Mouse (Mus musculus): Measurements from ENCODE around the gene Iltifb.
"Not testable (repeated sequence)": the region's sequence is repeated elsewhere in the genome, so short reads cannot be mapped to it uniquely, and the experiment has no call there.

The Iltifb gene

GRCm38 (mm10) chr10:118294938-118295337 lies at the start of gene Iltifb:
TSS of gene Iltifb (minus strand) at chr10:118295038.
- no peak for DNase-seq

DNA sequence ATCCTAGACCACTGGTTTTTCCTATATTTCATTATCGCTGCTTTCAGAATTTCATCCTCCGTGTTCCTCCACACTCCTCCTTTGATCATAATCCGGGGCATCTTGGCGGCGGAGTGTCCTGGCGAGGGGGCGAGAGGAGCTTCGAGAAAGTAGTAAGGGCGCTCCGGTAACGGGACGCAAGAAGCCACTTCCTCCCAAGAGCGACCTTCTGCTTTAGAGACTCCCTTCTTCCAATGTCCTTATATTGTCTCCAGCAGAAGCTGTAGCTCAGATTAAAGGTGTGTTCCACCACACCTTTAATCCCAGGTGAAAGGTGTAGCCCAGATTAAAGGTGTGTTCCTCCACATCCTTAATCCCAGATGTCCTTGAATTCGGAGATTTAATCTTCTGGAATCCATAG lies 48.3 kb upstream of the Iltifb start, which contains the start of gene Gm9046:
Gene Gm9046 (minus strand): TSS at position 101 of the 400 bp plus-strand sequence.
- DNase-seq, result not testable (repeated sequence)

GRCm38 (mm10) chr10:118337731-118338130 lies 42.9 kb upstream of the Iltifb start, which contains the start of gene Gm9045:
TSS of gene Gm9045 (minus strand) at chr10:118337831.
- not testable (repeated sequence) for DNase-seq

DNA sequence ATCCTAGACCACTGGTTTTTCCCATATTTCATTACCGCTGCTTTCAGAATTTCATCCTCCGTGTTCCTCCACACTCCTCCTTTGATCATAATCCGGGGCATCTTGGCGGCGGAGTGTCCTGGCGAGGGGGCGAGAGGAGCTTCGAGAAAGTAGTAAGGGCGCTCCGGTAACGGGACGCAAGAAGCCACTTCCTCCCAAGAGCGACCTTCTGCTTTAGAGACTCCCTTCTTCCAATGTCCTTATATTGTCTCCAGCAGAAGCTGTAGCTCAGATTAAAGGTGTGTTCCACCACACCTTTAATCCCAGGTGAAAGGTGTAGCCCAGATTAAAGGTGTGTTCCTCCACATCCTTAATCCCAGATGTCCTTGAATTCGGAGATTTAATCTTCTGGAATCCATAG lies 37.5 kb upstream of the Iltifb start, which contains the start of gene Gm9044:
Gene Gm9044 (minus strand): TSS at position 101 of the 400 bp plus-strand sequence.
- not testable (repeated sequence) for DNase-seq

DNA sequence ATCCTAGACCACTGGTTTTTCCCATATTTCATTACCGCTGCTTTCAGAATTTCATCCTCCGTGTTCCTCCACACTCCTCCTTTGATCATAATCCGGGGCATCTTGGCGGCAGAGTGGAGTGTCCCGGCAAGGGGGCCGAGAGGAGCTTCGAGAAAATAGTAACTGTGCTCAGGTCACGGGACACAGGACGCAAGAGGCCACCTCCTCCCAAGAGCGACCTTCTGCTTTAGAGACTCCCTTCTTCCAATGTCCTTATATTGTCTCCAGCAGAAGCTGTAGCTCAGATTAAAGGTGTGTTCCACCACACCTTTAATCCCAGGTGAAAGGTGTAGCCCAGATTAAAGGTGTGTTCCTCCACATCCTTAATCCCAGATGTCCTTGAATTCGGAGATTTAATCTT lies 32.0 kb upstream of the Iltifb start, which contains the start of gene Gm9040:
Gene Gm9040 (minus strand): TSS at position 101 of the 400 bp plus-strand sequence.
- DNase-seq, result not testable (repeated sequence)

- no peak for DNase-seq
Observed at GRCm38 (mm10) chr10:118319024-118319423, 24.2 kb upstream of the Iltifb start.

- DNase-seq, result not testable (repeated sequence)
Observed at GRCm38 (mm10) chr10:118302133-118302532, 7.3 kb upstream of the Iltifb start.

DNA sequence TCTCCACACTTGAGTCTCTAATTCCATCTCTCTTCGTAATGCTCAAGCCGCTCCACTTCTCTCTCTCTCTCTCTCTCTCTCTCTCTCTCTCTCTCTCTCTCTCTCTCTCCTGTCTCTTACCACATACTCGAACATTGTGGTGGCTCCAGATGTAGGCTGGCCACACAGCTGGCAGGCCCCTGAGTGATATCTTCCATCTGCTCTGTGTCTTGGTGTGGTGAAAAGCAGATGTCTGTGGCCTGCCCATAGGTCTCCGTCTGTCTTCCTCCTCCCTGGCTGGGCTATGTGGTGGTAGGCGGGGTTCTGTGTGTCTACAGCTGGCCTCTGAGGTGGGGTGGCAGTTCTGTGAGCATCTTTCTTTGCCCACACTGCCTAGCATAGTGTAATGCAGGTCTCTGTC lies 11.8 kb downstream of the Iltifb start:
- DNase-seq, result not testable (repeated sequence)

DNA sequence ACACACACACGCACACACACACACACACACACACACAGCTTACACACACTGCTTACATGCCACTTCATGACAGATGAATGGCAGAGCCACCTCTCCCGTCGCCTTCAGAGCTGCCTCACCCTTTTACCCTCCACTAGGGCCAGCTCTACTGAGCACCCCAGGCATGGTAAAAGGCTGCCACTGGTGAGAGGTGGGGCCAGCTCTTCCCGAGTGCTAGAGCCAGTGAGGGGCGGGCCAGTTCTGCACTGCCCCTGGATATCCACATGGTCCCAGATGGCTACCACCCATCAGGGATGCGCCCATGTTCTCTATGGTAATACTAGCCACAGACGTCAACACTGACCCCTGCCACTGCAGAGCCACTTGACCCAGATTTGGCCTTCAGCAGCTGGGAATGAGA lies 12.3 kb downstream of the Iltifb start:
- not testable (repeated sequence) for DNase-seq

DNA sequence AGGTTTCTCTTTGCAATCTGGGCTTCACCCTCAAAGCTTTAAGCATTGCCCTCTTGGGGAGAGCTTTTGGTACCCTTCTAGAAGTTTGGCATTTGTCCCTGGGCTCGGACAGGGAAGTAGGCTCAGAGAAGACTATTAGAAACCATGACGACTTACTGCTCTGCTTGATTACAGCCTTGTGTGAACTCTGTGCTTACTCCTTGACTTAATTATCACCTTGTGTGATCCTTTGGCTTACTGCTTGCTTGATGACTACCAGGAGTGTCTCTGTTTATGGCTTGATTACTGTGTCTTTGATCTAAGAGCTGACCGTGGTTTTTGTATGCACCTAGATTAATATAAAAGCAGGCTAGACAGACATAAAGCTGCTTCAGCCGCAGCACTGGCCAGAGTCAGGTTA lies 16.8 kb downstream of the Iltifb start:
- not testable (repeated sequence) for DNase-seq

GRCm38 (mm10) chr10:118271416-118271815 lies 23.4 kb downstream of the Iltifb start:
- not testable (repeated sequence) for DNase-seq

DNA sequence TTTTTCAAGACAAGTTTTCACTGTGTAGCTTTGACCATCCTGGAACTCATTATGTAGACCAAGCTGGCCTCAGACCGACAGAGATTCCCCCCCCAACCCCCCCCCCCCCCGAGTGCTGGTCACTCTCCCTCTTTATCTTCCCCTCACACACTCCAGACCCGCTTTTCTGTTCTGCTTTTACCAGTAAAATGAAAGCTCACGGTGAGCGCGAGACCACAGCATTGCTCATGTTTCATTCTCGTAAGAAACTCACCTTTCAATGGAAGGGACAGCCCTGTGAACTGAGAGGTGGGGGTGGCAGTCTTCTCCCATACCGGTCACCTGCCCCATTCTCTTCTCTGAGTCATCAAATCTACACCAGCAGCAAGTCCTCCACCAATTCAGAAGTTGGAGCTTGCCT lies 26.0 kb downstream of the Iltifb start:
- not testable (repeated sequence) for DNase-seq

- not testable (repeated sequence) for DNase-seq
Observed at GRCm38 (mm10) chr10:118258388-118258787, 36.5 kb downstream of the Iltifb start, which contains the start of gene Gm32802. TSS of gene Gm32802 (plus strand) at chr10:118258688.

DNA sequence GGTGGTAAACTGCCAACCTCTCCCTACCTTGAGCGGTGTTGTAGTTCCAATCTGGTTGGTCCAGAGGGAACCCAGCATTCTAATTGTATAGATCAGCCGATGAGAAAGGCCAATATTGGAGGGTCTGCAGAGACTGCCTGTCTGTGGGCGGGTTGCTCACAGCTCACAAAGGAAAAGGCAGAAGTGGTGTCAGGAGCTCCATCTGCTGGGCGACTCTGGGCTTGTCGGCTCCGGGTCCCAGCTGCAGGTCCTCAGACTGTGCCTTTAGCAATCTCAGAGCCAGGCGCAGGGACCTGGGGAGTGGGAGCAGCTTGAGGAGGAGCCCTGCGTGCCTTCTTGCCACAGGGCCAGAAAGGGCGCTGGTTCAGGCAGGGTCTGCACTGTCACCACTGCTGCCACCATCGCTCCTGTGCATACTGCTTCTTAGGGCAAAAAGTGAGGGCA lies 44.0 kb downstream of the Iltifb start:
- DNase-seq, result peak; percentile 55

GRCm38 (mm10) chr10:118249006-118249595 lies 45.7 kb downstream of the Iltifb start:
- DNase-seq, result peak; percentile 10

GRCm38 (mm10) chr10:118240680-118241079 lies 54.2 kb downstream of the Iltifb start, which contains the start of gene Gm32717:
TSS of gene Gm32717 (minus strand) at chr10:118240780.
- DNase-seq, result not testable (repeated sequence)
